Mouse (Mus musculus) ES-E14 (cell line): ENCODE measurements at regions not wholly inside any gene's neighbourhood (a gene's known extent, or its start where the extent isn't known, plus 50 kb on each side); places are given as distances from the start of the nearest gene placed in this dataset.
A peak's percentile ranks its signal among the peaks of the same experiment; 100 is the strongest.
"Not testable (repeated sequence)": the region's sequence is repeated elsewhere in the genome, so short reads cannot be mapped to it uniquely, and the experiment has no call there.

Source experiments
- DNase-seq: peaks from one replicate; pipeline ENCODE4 v3.0.0-alpha.2; 2013; ENCODE audit warnings: low read depth, low spot score
- H3K27ac ChIP-seq: 2 replicates; pipeline ENCODE4 v1.5.1; 2012; ENCODE audit warnings: low read depth, mild to moderate bottlenecking, low read length, moderate library complexity, mixed read lengths; ENCODE audit not compliant: poor library complexity, insufficient read depth, severe bottlenecking
- H3K36me3 ChIP-seq: 2 replicates; pipeline ENCODE4 v1.6.1; 2012; ENCODE audit warnings: mild to moderate bottlenecking, low read length, moderate library complexity, mixed read lengths; ENCODE audit not compliant: control insufficient read depth, poor library complexity, insufficient read depth, severe bottlenecking
- H3K4me1 ChIP-seq, 2 experiments: fragments of 150-350 bp in 1 of 2; sonication (generic) in 1 of 2; 2 replicates each; pipeline ENCODE4 v1.6.1; 2012; ENCODE audit warnings: low read length in 2 of 2, mild to moderate bottlenecking in 1 of 2, mixed read lengths in 1 of 2; ENCODE audit not compliant: control insufficient read depth in 2 of 2, insufficient read depth in 2 of 2, poor library complexity in 1 of 2
- H3K4me3 ChIP-seq, 2 experiments: fragments of 150-350 bp in 1 of 2; sonication (generic) in 1 of 2; 2 replicates each; pipeline ENCODE4 v1.5.1; 2012; ENCODE audit warnings: low read length in 2 of 2, low read depth in 1 of 2, mild to moderate bottlenecking in 1 of 2, mixed read lengths in 1 of 2; ENCODE audit not compliant: insufficient read depth in 1 of 2, poor library complexity in 1 of 2, severe bottlenecking in 1 of 2
- H3K9ac ChIP-seq: 2 replicates; pipeline ENCODE4 v1.6.1; 2012; ENCODE audit warnings: low read depth, mild to moderate bottlenecking, low read length, mixed read lengths; ENCODE audit not compliant: poor library complexity, insufficient read depth, severe bottlenecking
- H3K9me3 ChIP-seq: fragments of 150-350 bp; sonication (generic); 2 replicates; pipeline ENCODE4 v1.6.1; 2012; ENCODE audit warnings: low read depth, mild to moderate bottlenecking, low read length; ENCODE audit not compliant: control insufficient read depth, insufficient read depth
- CHD2 ChIP-seq: IDR thresholded peaks from 2 replicates; pipeline ENCODE4 v1.6.1; 2014; ENCODE audit warnings: mild to moderate bottlenecking, low read depth, low read length, inconsistent platforms
- HCFC1 ChIP-seq: IDR thresholded peaks from 2 replicates; pipeline ENCODE4 v1.6.1; 2012; ENCODE audit warnings: low read length, inconsistent platforms, borderline replicate concordance; ENCODE audit not compliant: insufficient read depth
- MAFK ChIP-seq: IDR thresholded peaks from 2 replicates; pipeline ENCODE4 v1.6.1; 2014; ENCODE audit warnings: mild to moderate bottlenecking, low read depth, low read length, inconsistent platforms; ENCODE audit not compliant: insufficient read depth
- ZC3H11A ChIP-seq: IDR thresholded peaks from 2 replicates; pipeline ENCODE4 v1.6.1; 2012; ENCODE audit warnings: low read depth, mild to moderate bottlenecking, inconsistent platforms, low read length, borderline replicate concordance
- ZNF384 ChIP-seq: IDR thresholded peaks from 2 replicates; pipeline ENCODE4 v1.6.1; 2012; ENCODE audit warnings: low read depth, low read length, inconsistent platforms
- in situ Hi-C, 2 experiments: fragments of 600-800 bp; cut with MboI; formaldehyde crosslinking; loops; one replicate each; pipeline ENCODE4 v1.15.1; 2025; ENCODE audit warnings: low sequenced_read_pairs in 2 of 2, inconsistent platforms in 1 of 2; ENCODE audit not compliant: unreplicated experiment in 2 of 2

DNA sequence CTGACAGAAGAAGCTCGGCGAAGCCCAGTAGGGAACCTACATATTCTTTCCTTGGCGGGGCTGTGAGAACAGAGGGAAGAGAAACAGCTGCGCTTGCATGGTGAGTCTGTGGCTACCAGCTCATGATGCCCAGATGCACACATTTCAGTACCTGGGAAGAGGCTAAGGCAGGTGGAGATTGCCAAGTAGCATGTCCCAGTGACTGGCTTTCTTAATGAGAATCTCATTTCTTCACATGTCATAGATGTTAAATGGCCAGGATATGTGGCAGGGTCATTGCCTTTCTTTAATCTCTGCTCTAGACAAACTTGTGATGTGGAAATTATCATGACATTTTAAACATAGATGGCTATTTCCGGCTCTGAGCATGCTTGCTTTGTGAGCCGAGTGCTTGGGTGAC lies 109.5 kb upstream of the Tns3 start:
- H3K9ac ChIP-seq, result no peak overlapping the region
- H3K27ac ChIP-seq, result no peak overlapping the region
- no peaks in the 10 kb centered on the region for H3K36me3 ChIP-seq
- no peaks in the 10 kb centered on the region for H3K9me3 ChIP-seq
- peaks cover 0 to 4% of the 10 kb centered on the region in 2 experiments; a peak in 1 of 4 replicates for H3K4me1 ChIP-seq
- peak overlapping the region in 1 of 2 experiments; percentile 32; a peak in 1 of 4 replicates for H3K4me3 ChIP-seq
- in situ Hi-C loops, result no loop called here
- no peak for DNase-seq
- no peak for TF ChIP-seq ZC3H11A
- no peak for TF ChIP-seq HCFC1
- TF ChIP-seq CHD2, result no peak
- TF ChIP-seq MAFK, result no peak
- TF ChIP-seq ZNF384, result no peak

DNA sequence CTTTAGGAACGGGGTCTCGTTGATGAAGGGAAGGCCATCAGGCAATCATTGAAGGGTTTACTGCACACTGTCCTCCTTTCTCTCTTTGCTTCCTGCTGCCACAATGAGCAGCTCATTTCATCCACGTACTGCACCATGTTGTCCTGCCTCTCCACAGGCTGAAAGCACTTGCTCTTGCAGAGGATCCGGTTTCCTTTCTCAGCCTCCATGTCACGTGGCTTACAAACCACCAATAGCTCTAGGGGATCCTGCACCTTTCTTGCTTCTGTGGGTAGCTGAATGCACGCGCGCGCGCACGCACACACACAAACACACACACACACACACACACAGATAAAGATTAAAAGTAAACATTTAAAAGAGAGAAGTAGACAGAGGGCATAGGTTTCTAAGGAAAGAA lies 108.9 kb upstream of the Tns3 start:
- Histone ChIP-seq H3K9me3 (no peaks in the 10 kb centered on the region), H3K36me3 (no peaks in the 10 kb centered on the region), H3K27ac (no peak overlapping the region), H3K4me3 (peak overlapping the region in 1 of 2 experiments; percentile 32; a peak in 1 of 4 replicates), H3K4me1 (peaks cover 0 to 4% of the 10 kb centered on the region in 2 experiments; a peak in 1 of 4 replicates), H3K9ac (no peak overlapping the region)
- DNase-seq, result peak; percentile 17
- TF ChIP-seq ZC3H11A (no peak), HCFC1 (no peak), CHD2 (no peak), ZNF384 (no peak), MAFK (no peak)
- in situ Hi-C loops, result no loop called here

DNA sequence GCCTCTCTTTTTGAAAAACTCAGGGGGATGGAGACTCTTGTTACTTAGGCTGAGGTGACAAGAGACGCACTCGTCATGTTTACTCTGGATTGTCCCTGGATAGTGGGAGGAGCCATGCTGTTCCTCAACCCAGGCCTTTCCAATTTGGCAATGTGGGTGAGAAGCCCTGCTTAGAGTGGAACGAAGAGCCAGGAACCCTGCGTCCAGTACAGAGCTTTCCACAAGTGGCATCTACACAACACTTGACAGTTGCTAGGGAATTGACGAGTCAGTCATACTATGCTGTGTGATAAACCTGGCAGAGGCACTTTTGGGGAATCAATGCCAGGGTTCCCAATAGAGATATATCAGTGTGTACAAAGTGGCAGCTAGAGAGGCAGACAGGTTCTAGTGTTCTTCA lies 108.2 kb upstream of the Tns3 start:
- peaks cover 0 to 4% of the 10 kb centered on the region in 2 experiments; a peak in 1 of 4 replicates for H3K4me1 ChIP-seq
- no peak for TF ChIP-seq CHD2
- no peak for TF ChIP-seq HCFC1
- no peak for TF ChIP-seq MAFK
- no peak for TF ChIP-seq ZNF384
- no peak for TF ChIP-seq ZC3H11A
- H3K9ac ChIP-seq, result no peak overlapping the region
- H3K4me3 ChIP-seq, result no peak overlapping the region
- DNase-seq, result no peak
- no peaks in the 10 kb centered on the region for H3K36me3 ChIP-seq
- H3K9me3 ChIP-seq, result no peaks in the 10 kb centered on the region
- H3K27ac ChIP-seq, result no peak overlapping the region
- in situ Hi-C loops, result no loop called here

DNA sequence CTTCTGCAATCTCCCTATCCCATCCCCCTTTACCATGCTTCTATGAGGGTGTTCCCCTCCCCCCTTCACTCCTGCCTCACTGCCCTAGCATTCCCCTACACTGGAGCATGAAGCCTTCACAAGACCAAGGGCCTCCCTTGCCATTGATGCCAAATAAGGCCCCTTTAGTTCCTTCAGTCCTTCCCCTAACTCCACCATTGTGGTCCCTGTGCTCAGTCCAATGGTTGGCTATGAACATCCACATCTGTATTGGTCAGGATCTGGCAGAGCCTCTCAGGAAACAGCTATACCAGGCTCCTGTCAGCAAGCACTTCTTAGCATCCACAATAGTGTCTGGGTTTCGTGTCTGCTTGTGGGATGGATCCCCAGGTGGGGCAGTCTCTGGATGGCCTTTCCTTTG lies 104.4 kb upstream of the Tns3 start:
- in situ Hi-C loops, H3K9ac ChIP-seq, H3K9me3 ChIP-seq, DNase-seq, H3K36me3 ChIP-seq, H3K4me3 ChIP-seq, H3K4me1 ChIP-seq, H3K27ac ChIP-seq: not testable (repeated sequence)

DNA sequence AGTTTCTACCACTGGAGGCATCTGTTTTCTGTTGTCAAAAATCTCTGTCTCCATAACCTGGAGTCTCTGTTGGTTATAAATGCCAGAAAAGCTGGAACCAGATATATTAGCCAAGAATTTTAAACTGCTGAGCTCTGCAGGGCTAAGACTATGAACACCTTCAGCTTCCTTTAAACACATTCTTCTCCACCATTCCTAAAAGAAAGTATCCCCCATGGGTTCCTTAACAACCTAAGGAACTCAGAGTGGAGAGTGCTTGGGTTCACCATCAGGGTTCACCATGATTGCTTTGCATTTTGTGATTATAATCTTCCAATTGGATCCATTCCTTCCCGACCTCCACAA lies 101.2 kb upstream of the Tns3 start:
- Histone ChIP-seq H3K9me3 (no peaks in the 10 kb centered on the region), H3K36me3 (no peaks in the 10 kb centered on the region), H3K9ac (no peak overlapping the region), H3K27ac (no peak overlapping the region), H3K4me1 (no peaks in the 10 kb centered on the region), H3K4me3 (no peak overlapping the region)
- in situ Hi-C loops, result no loop called here
- TF ChIP-seq ZNF384, result no peak
- TF ChIP-seq HCFC1, result no peak
- TF ChIP-seq CHD2, result no peak
- no peak for TF ChIP-seq MAFK
- TF ChIP-seq ZC3H11A, result no peak
- no peak for DNase-seq
